Mouse (Mus musculus) spleen, postnatal 14 days (tissue): ENCODE results near the gene Cacna1s.
A peak's percentile ranks its signal among the peaks of the same experiment; 100 is the strongest.

Source experiments
- DNase-seq, 2 experiments: peaks; one replicate each; pipeline ENCODE4 v3.0.0; 2021 to 2022; ENCODE audit warnings: low spot score in 2 of 2

The Cacna1s gene

GRCm38 (mm10) chr1:136117069-136117468 is 64.5 kb downstream of the Cacna1s start:
- DNase-seq: no peak

DNA sequence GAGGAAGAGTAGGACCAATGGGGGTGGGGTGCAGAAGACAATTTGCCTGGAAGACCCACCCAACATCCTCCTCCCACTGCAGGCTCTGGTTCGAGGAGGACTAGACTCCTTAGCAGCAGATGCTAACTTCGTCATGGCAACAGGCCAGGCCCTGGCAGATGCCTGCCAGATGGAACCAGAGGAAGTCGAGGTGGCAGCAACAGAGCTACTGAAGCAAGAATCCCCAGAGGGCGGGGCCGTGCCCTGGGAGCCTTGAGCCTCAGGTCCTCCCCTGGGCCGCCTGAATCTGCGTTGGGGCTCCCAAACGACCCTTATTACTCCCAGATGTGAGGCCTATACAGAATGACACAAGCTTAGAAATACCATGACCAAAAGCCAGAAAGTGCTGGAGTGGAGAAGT is 66.3 kb downstream of the Cacna1s start:
- peak; percentile 44 to 61 for DNase-seq

DNA sequence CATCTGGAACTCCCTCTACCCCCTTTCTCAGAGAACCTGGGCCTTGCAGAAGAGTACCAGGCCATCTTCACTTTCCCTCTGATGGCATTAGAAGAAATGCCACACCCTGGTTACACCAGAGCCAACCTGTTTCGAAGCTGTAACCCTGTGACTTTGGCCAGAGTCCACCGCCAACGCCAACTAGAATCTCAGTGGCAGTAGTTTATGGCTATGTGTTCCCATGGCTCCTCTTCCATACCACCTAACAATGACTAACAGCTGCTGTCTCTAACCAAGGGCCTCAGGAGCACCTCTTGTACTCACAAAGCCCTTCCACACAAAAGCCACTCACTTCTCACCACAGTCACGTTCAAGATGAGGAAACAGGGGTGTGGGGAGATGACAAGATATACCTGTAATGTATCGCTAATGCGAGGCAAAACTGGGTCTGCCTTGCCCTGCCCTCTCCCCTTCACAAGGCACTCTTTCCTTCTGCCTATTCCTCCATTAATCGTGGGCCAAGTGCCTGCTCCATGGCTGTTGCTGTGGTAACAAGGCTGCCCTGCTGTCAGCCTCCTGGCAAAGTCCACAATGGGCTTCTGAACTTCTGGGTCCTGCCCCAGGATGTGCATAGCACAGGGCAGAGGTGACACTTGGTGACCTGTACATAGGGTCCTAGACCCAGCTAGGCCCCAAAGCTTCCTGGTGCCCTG is 67.2 kb downstream of the Cacna1s start:
- no peak for DNase-seq

DNA sequence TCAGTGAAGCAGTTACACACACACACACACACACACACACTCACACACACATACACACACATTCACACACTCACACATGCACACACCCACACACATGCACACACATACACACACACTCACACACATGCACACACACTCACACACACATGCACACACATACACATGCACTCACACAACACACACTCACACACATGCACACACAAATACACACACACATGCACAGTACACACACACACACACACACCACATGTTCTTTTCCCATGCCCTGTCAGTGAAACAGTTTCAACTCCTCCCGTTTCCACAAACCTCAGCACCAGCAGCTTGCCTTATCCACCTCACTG is 67.7 kb downstream of the Cacna1s start:
- no peak for DNase-seq

DNA sequence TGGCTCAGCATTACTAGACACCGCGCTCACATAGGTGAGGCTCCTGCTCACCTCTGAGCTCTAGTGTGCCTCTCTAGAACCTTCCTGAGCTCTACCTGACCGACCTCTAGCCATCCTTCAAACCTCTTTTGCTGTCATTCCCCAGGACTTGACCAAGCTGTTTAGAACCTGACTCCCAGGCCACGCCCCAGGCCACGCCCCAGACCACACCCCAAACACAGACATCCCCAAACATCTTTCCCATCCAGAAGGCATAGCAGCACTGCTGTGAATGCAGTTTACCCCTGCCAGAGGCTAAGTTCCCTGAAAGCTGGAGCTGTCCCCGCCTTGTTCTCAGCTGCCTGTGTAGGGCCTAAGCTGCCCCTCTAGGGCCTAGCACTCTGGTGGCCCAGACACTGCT is 68.2 kb downstream of the Cacna1s start:
- DNase-seq: no peak

- DNase-seq: no peak
Measured at GRCm38 (mm10) chr1:136122030-136122429, 69.5 kb downstream of the Cacna1s start.

GRCm38 (mm10) chr1:136126159-136126765 is 73.7 kb downstream of the Cacna1s start:
- DNase-seq: no peak

DNA sequence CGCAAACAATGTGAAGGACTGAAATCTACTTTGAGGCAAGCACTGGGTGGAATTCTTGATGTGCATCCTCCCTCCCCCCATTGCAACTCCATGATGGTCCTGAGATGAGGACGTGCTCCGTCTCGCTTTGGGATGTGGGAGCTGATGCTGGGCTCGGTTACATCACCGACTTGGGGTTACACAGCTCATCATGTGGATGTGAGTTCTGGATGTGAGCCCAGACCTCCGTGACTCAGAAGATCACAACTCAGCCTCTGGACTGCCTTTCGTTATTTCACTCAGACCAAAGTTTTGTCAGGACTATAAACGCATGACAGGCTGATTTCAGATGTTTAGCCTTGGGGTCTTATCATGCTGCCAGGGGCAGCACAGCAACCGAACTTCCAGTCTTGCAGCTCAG is 74.3 kb downstream of the Cacna1s start:
- DNase-seq: no peak

DNA sequence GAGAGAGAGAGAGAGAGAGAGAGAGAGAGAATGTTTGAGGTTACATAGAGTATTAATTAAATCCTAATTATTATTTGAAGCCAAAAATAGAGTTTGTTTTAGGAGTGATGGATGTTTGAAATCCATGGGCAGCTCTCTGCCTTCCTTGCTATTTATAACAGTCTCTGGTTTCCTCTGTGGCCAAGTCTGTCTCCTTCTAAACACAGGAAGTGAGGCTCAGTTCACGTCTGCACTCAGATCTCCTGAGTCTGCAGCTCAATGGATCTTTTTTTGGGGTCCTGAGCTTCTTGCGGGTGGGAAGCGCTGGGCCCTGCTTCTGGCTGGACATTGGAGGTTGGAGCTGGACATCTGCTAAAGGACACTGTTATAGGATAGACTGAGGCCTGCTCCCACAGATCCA is 75.3 kb downstream of the Cacna1s start:
- no peak for DNase-seq

GRCm38 (mm10) chr1:136128416-136128815 is 75.9 kb downstream of the Cacna1s start:
- no peak for DNase-seq

DNA sequence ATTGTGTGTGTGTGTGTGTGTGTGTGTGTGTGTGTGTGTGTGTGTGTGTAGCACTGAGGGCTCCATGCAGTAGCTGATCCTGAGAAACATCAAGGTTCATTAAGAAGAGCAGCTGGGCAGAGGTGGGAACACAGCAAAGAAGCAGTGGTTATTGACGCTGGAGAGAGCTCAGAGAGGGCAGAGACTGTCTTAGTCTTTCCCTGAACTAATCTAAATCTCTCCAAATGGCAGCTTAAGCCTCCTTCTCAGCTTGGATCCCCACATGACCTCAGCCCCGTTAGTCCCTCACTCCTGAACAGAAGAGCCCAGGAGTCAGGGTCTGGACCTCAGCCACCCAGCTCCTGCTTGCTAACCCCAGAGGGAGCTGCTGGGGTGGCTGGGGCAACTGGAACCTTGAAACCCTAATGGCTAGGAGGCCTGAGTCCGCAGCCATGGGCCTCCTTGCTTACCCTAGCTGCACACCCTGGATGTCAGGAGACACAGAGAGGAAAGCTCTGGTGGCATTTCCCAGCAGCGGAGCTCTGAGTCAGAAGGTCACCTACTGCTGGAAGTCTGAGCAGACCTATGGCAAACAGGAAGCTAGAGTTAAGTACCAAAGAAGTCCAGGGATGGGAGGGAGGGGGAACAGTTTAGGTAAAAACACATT is 76.5 kb downstream of the Cacna1s start:
- no peak for DNase-seq

DNA sequence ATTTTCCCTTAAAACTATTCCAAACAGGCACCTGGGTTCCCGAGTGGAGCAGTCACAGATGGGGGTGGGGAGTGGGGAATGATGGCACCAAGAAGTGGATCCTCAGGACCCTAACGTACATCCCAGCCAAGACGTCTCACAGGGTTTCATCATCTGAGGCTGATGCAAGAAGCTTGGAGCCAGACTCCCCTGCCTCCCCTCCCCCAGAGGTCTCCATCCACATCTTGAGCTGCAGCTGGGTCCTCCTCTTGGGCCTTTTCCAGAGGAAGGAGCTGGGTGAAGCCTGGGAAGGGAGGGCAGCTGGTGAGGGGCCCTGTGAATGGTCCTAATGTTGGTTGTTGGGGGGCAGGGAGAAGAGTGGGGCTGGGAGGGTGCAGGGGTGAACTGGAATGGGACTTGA is 77.6 kb downstream of the Cacna1s start:
- no peak for DNase-seq

- peak; percentile 74 to 79 for DNase-seq
Measured at GRCm38 (mm10) chr1:136130951-136131558, 78.5 kb downstream of the Cacna1s start, which contains the start of gene Kif21b. Gene Kif21b, plus strand, starts transcription at chr1:136131389.

DNA sequence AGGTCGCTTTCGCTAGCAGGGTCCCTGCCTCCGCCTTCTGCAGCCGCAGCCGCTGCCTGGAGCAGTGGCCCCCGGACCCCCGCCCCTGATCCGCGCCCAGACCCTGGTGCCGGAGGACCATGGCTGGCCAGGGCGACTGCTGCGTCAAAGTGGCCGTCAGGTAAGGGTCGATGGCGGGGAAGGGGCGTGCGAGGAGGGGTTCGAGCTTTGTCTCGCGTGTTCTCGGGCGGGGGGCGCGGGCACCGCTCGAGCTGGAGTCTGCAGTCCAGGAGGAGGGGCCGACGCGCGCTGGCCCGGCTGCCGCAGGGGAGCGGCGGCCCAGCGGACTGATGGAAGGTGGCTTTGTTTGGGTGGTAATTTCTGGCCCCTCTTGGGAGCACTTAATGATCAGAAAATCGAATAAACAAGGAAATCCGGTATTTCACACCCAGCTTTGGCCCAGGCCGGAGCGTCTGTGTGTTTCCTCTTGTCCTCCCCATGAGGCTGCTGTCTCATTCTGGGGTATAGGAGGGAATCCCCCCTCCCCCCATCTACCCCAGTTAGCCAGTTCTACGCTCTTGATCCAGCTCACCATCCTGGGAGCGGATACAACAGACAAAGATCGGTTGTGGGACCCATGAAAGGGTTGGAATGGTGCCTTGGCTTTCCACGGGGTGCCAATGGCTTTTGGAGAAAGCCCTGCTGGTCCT is 79.2 kb downstream of the Cacna1s start:
- DNase-seq: no peak

GRCm38 (mm10) chr1:136132386-136133201 is 80.0 kb downstream of the Cacna1s start:
- no peak for DNase-seq

- no peak for DNase-seq
Measured at GRCm38 (mm10) chr1:136133570-136134240, 81.2 kb downstream of the Cacna1s start.

- no peak for DNase-seq
Measured at GRCm38 (mm10) chr1:136134547-136134946, 82.0 kb downstream of the Cacna1s start.

GRCm38 (mm10) chr1:136135046-136135445 is 82.5 kb downstream of the Cacna1s start:
- peak; percentile 54 to 60 for DNase-seq

- DNase-seq: peak in 1 of 2 experiments; percentile 30
Measured at GRCm38 (mm10) chr1:136135777-136136444, 83.4 kb downstream of the Cacna1s start.

DNA sequence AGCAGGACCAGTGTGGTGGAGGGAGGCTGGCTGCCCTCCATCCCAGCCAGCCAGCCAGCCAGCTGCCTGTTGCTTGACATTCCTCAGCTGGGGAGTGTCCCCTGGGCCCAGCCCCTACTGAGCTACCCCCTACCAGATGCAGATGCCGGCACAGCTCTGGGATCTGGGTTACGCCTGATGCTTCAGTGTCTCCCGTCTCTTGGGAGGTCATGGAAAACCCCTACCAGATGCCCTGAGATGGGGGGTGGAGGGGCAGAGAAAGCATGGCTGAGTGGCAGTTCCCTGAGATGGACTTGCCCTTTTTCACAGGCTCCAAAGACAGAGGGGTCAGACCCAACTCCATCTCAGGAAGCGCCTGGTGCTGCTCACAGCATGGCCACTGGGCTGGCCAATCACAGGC is 84.0 kb downstream of the Cacna1s start:
- DNase-seq: no peak
